Mouse (Mus musculus) midbrain, postnatal 0 days (tissue): ENCODE measurements around the gene Abcg5. TPM values are rescaled to one million over a fixed set of nuclear protein-coding genes. Genes with fewer than 3 reads are reported as not detected.

ENCODE experiments used
- ATAC-seq: fragments of 200-750 bp; cut with Nextera tagmentation; 2 replicates; pipeline ENCODE4 v1.8.0; 2017; ENCODE audit warnings: moderate number of reproducible peaks, mild to moderate bottlenecking, moderate TSS enrichment, moderate library complexity; ENCODE audit not compliant: low FRiP score
- DNase-seq: peaks from one replicate; pipeline ENCODE4 v3.0.0-alpha.2; 2015; ENCODE audit warnings: low spot score
- H3K27ac ChIP-seq: fragments of 300-500 bp; sonication (generic); 2 replicates; pipeline ENCODE4 v1.5.1; 2014; ENCODE audit warnings: low read depth, mild to moderate bottlenecking, low read length, mixed read lengths
- H3K27me3 ChIP-seq: fragments of 300-500 bp; sonication (generic); 2 replicates; pipeline ENCODE4 v1.6.1; 2014; ENCODE audit warnings: low read length, control low read depth, mixed read lengths; ENCODE audit not compliant: insufficient read depth
- H3K36me3 ChIP-seq: fragments of 300-500 bp; sonication (generic); 2 replicates; pipeline ENCODE4 v1.6.1; 2014; ENCODE audit warnings: low read length, control low read depth, mixed read lengths; ENCODE audit not compliant: insufficient read depth
- H3K4me1 ChIP-seq: fragments of 300-500 bp; sonication (generic); 2 replicates; pipeline ENCODE4 v1.6.1; 2014; ENCODE audit warnings: mild to moderate bottlenecking, control low read depth, antibody characterized with exemption, low read length, mixed read lengths; ENCODE audit not compliant: insufficient read depth
- H3K4me2 ChIP-seq: fragments of 300-500 bp; sonication (generic); 2 replicates; pipeline ENCODE4 v1.6.1; 2014; ENCODE audit warnings: low read depth, mild to moderate bottlenecking, low read length, mixed read lengths; ENCODE audit not compliant: poor library complexity, severe bottlenecking
- H3K4me3 ChIP-seq: fragments of 300-500 bp; sonication (generic); 2 replicates; pipeline ENCODE4 v1.5.1; 2014; ENCODE audit warnings: low read depth, mild to moderate bottlenecking, low read length, moderate library complexity
- H3K9ac ChIP-seq: fragments of 300-500 bp; sonication (generic); replicated peaks from 2 replicates; pipeline ENCODE4 v1.6.1; 2014; ENCODE audit warnings: mild to moderate bottlenecking, low read length, moderate library complexity, mixed read lengths; ENCODE audit not compliant: poor library complexity, severe bottlenecking
- H3K9me3 ChIP-seq: fragments of 300-500 bp; sonication (generic); 2 replicates; pipeline ENCODE4 v1.6.1; 2016; ENCODE audit warnings: low read length, control low read depth
- CTCF ChIP-seq: IDR thresholded peaks from 2 replicates; pipeline ENCODE4 v1.5.1; 2016; ENCODE audit warnings: antibody characterized with exemption, mild to moderate bottlenecking
- WGBS: fragments of 180-500 bp; shearing (Covaris S2); extraction: QIAGEN DNeasy Blood & Tissue Kit; methylation state at CpG from one replicate; pipeline ENCODE4 v1.1.7; 2014; 5-methylcytosine and 5-hydroxymethylcytosine counted together
- polyA plus RNA-seq: library from polyadenylated mRNA; unstranded; fragments of >200 nt; fragmentation: Nextera tagmentation; extraction: Ambion mirVana; gene quantifications from 2 replicates; pipeline ENCODE4 v1.2.1, GENCODE M21; 2015
- total RNA-seq: library from RNA; depleted of rRNA; stranded (reverse); fragments of >200 nt; gene quantifications from 2 replicates; pipeline ENCODE4 v1.2.3, GENCODE M21; 2014

Abcg5 gene
- total and polyA plus RNA-seq, 2 experiments from 2014 or later: 1.3 to 2.9 TPM

GRCm38 (mm10) chr17:84681670-84682069, 1.1 kb downstream of the Abcg5 start:
- ATAC-seq (no peak), DNase-seq (no peak)
- no peak overlapping the region for H3K27ac ChIP-seq
- TF ChIP-seq CTCF: no peak
- H3K27me3 ChIP-seq: no peaks in the 10 kb centered on the region
- H3K4me3 ChIP-seq: no peak overlapping the region
- H3K4me2 ChIP-seq: no peak overlapping the region
- no peaks in the 10 kb centered on the region for H3K36me3 ChIP-seq
- no peak overlapping the region for H3K9ac ChIP-seq
- no peaks in the 10 kb centered on the region for H3K9me3 ChIP-seq
- 88% methylated on average over 3 of the region's 3 CpGs for WGBS
- H3K4me1 ChIP-seq: no peaks in the 10 kb centered on the region

GRCm38 (mm10) chr17:84677595-84677994, 5.2 kb downstream of the Abcg5 start:
- no peak overlapping the region for H3K4me3 ChIP-seq
- no peak for DNase-seq
- H3K4me1 ChIP-seq: 0 out of 2 replicates have a peak, but pooled peaks cover 3% of the 10 kb centered on the region
- H3K27me3 ChIP-seq: no peaks in the 10 kb centered on the region
- H3K4me2 ChIP-seq: no peak overlapping the region
- WGBS: 91% methylated on average over 11 of the region's 11 CpGs
- H3K9me3 ChIP-seq: no peaks in the 10 kb centered on the region
- no peaks in the 10 kb centered on the region for H3K36me3 ChIP-seq
- no peak for TF ChIP-seq CTCF
- no peak for ATAC-seq
- no peak overlapping the region for H3K9ac ChIP-seq
- no peak overlapping the region for H3K27ac ChIP-seq

- H3K27ac ChIP-seq: no peak within 1 kb of the TSS
- 0 out of 2 replicates have a peak, but pooled peaks have one; percentile 15 for TF ChIP-seq CTCF
- no peaks in the 10 kb centered on the region for H3K9me3 ChIP-seq
- 0 out of 2 replicates have a peak, but pooled peaks cover 3% of the 10 kb centered on the region for H3K4me1 ChIP-seq
- no peaks in the 10 kb centered on the region for H3K36me3 ChIP-seq
- 0 out of 2 replicates have a peak within 1 kb of the TSS, but pooled peaks have one; percentile 39 for H3K9ac ChIP-seq
- peak within 1 kb of the TSS; percentile 61 for H3K4me2 ChIP-seq
- DNase-seq (peak; percentile 15), ATAC-seq (no peak)
- WGBS: 1% methylated on average over 24 of the region's 24 CpGs
- H3K4me3 ChIP-seq: peak within 1 kb of the TSS; percentile 35
- H3K27me3 ChIP-seq: no peaks in the 10 kb centered on the region
Observed at GRCm38 (mm10) chr17:84675951-84676366, 6.9 kb downstream of the Abcg5 start, which contains the start of gene Abcg8. TSS of gene Abcg8 (plus strand) at chr17:84676302.

GRCm38 (mm10) chr17:84675204-84675603, 7.6 kb downstream of the Abcg5 start:
- Histone ChIP-seq H3K4me3 (no peak overlapping the region; the same call in 1 of the 2 replicates), H3K4me1 (0 out of 2 replicates have a peak, but pooled peaks cover 3% of the 10 kb centered on the region), H3K36me3 (no peaks in the 10 kb centered on the region), H3K27ac (no peak overlapping the region), H3K9ac (no peak overlapping the region), H3K9me3 (no peaks in the 10 kb centered on the region), H3K27me3 (no peaks in the 10 kb centered on the region), H3K4me2 (no peak overlapping the region)
- ATAC-seq (no peak), DNase-seq (no peak)
- WGBS: 58% methylated on average over 4 of the region's 4 CpGs
- TF ChIP-seq CTCF: no peak

- Histone ChIP-seq H3K9ac (no peak overlapping the region), H3K4me2 (no peak overlapping the region), H3K27ac (no peak overlapping the region), H3K27me3 (no peaks in the 10 kb centered on the region), H3K4me1 (0 out of 2 replicates have a peak, but pooled peaks cover 3% of the 10 kb centered on the region), H3K36me3 (no peaks in the 10 kb centered on the region), H3K9me3 (no peaks in the 10 kb centered on the region), H3K4me3 (no peak overlapping the region)
- 12% methylated on average over 7 of the region's 7 CpGs for WGBS
- ATAC-seq: no peak
- TF ChIP-seq CTCF: no peak
- DNase-seq: no peak
Observed at GRCm38 (mm10) chr17:84674048-84674447, 8.8 kb downstream of the Abcg5 start.

GRCm38 (mm10) chr17:84672376-84673369, 10.1 kb downstream of the Abcg5 start:
- TF ChIP-seq CTCF: no peak
- WGBS: 69% methylated on average over 16 of the region's 16 CpGs
- H3K4me3 ChIP-seq: no peak overlapping the region
- ATAC-seq (no peak), DNase-seq (peak; percentile 14)
- H3K9me3 ChIP-seq: no peaks in the 10 kb centered on the region
- no peaks in the 10 kb centered on the region for H3K36me3 ChIP-seq
- no peak overlapping the region for H3K27ac ChIP-seq
- H3K4me1 ChIP-seq: 0 out of 2 replicates have a peak, but pooled peaks cover 3% of the 10 kb centered on the region
- no peaks in the 10 kb centered on the region for H3K27me3 ChIP-seq
- H3K4me2 ChIP-seq: no peak overlapping the region
- H3K9ac ChIP-seq: no peak overlapping the region
